ENCODE assay signal across 10 mouse cellular contexts in the genomic region with DNA sequence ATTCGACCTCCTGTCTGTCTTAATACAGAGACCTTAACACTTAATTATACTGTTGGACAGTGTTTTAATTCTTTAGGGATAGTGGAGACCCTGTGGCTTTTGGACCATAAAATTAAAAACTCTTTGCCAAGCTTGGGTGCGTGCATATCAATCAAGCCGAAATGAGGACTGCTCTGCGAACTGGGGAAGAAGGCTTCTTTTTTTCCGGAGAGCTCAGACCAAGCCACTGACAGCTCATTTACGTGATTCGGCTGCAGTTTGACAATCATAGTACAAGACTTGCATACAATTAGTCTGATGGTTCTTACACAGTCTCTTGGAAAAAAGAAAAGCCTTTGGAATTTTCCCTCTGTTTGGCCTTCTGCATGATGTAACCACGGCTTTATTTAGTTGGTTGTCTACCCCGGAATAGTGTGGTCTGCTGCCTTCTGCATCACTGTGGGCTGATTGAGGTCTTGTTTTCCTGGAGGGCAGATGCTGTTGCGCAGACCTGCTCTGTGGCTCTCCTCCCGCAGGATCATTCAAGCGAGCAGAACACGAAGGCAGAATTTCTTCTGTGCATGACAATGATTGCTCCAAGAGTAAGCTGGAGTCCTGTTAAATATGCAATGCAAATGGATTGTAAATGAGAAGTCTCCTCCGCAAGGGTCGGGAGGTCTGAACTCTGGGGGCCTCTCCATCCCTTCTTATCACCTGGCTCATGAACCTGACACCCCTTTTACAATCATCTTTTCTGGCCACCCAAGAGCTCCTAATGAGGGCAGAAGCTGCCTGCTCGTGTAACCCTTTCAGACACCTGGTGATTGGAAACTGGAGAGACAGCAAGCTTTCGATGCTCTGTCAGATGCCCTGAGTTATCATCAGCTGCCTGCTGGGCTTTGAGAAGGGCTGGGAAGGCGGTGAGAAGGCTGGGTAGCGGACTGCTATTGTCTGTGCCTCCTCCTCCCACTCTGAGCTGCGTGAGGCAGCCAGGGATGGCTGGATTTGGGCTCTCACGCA.
DNase-seq lines count a peak whose midpoint lies in the region; ATAC-seq lines count a peak whose summit lies in the region.
"Had no signal": no experiment of that assay in that cellular context is flagged by ENCODE, and none has a peak within 500 bp of the region (broad histone marks: within the 10 kb centered on the region; RNA-seq: fewer than 3 reads in every experiment).

No protein-coding gene starts in this region.

- H3K4me2 ChIP-seq in forebrain, embryonic 16.5 days (ENCODE audit: low read length) = peak overlapping the region; percentile 31
- peak overlapping the region; percentile 39 for H3K4me2 ChIP-seq in midbrain, embryonic 14.5 days (ENCODE audit: low read length)
- H3K4me2 ChIP-seq: limb, embryonic 15.5 days had no signal

- peak; percentile 88 for ATAC-seq in forebrain, embryonic 16.5 days
- ATAC-seq in midbrain, embryonic 14.5 days (ENCODE audit: low FRiP score, low TSS enrichment) = peak; percentile 65; the same call in 1 of the 2 replicates

- DNase-seq in cerebellum, postnatal 14 days = peak; percentile 40 to 44
- DNase-seq in cerebellum, postnatal 4 days (ENCODE audit: low spot score in 2 of 2) = no peak
- DNase-seq in ZHBTc4 (ENCODE audit: low read depth, low spot score) = peak; percentile 71
- DNase-seq in midbrain, embryonic 14.5 days = peak; percentile 72
- no peak for DNase-seq in thymus, adult 18-20 months
- DNase-seq in kidney, postnatal 10 days = no peak
- DNase-seq in T-cell, adult 2 months (ENCODE audit: low spot score) = no peak

- H3K9ac ChIP-seq in forebrain, embryonic 16.5 days (replicated peaks; ENCODE audit: low read depth, low read length) = peak overlapping the region; percentile 36
- H3K9ac ChIP-seq in midbrain, embryonic 14.5 days (replicated peaks; ENCODE audit: low read length) = peak overlapping the region; percentile 34; the same call in 1 of the 2 replicates
- H3K9ac ChIP-seq: limb, embryonic 15.5 days had no signal

- H3K27ac ChIP-seq in forebrain, embryonic 16.5 days (ENCODE audit: low read length) = peak overlapping the region; percentile 73
- H3K27ac ChIP-seq in midbrain, embryonic 14.5 days (replicated peaks; ENCODE audit: low read depth, low read length) = peak overlapping the region; percentile 87
- H3K27ac ChIP-seq: limb, embryonic 15.5 days; macrophage had no signal

- H3K4me3 ChIP-seq in forebrain, embryonic 16.5 days (replicated peaks; ENCODE audit: low read length) = no peak overlapping the region
- no peak overlapping the region for H3K4me3 ChIP-seq in midbrain, embryonic 14.5 days (replicated peaks; ENCODE audit: low read depth, low read length)
- H3K4me3 ChIP-seq: limb, embryonic 15.5 days had no signal

- no peaks in the 10 kb centered on the region for H3K27me3 ChIP-seq in forebrain, embryonic 16.5 days (replicated peaks; ENCODE audit: control insufficient read depth, insufficient read depth, low read length)
- no peaks in the 10 kb centered on the region for H3K27me3 ChIP-seq in midbrain, embryonic 14.5 days (ENCODE audit: control insufficient read depth, insufficient read depth, low read length)

- no peaks in the 10 kb centered on the region; the same call in 1 of the 2 replicates for H3K36me3 ChIP-seq in forebrain, embryonic 16.5 days (ENCODE audit: control insufficient read depth, insufficient read depth)
- H3K36me3 ChIP-seq in midbrain, embryonic 14.5 days (ENCODE audit: control insufficient read depth, insufficient read depth, low read length) = no peaks in the 10 kb centered on the region
- H3K36me3 ChIP-seq: limb, embryonic 15.5 days had no signal

- peaks cover 19% of the 10 kb centered on the region for H3K4me1 ChIP-seq in forebrain, embryonic 16.5 days (replicated peaks; ENCODE audit: control insufficient read depth, insufficient read depth, low read length)
- H3K4me1 ChIP-seq in midbrain, embryonic 14.5 days (ENCODE audit: control insufficient read depth, insufficient read depth, low read length) = peaks cover 26% of the 10 kb centered on the region
- H3K4me1 ChIP-seq: limb, embryonic 15.5 days had no signal

- peaks cover 7% of the 10 kb centered on the region; the same call in 1 of the 2 replicates for H3K9me3 ChIP-seq in forebrain, embryonic 16.5 days (ENCODE audit: control insufficient read depth, low read length)
- H3K9me3 ChIP-seq in midbrain, embryonic 14.5 days (ENCODE audit: control insufficient read depth, low read length) = peaks cover 8% of the 10 kb centered on the region
- H3K9me3 ChIP-seq: limb, embryonic 15.5 days had no signal

- 3% methylated on average over 21 of the region's 21 CpGs for WGBS in forebrain, embryonic 16.5 days
- 3% methylated on average over 21 of the region's 21 CpGs for WGBS in midbrain, embryonic 14.5 days

Comparison
In these comparisons a context has a peak if more than half of its experiments do, and no peak if none do; other contexts are left out.
1. DNase-seq: peak in cerebellum, postnatal 14 days (2 of 2), ZHBTc4 (single experiment) and midbrain, embryonic 14.5 days (single experiment); none in cerebellum, postnatal 4 days (0 of 2), thymus, adult 18-20 months (0 of 2), kidney, postnatal 10 days (single experiment) and T-cell, adult 2 months (single experiment).